Comparison of ENCODE assay signal across 18 mouse cellular contexts in the genomic region with DNA sequence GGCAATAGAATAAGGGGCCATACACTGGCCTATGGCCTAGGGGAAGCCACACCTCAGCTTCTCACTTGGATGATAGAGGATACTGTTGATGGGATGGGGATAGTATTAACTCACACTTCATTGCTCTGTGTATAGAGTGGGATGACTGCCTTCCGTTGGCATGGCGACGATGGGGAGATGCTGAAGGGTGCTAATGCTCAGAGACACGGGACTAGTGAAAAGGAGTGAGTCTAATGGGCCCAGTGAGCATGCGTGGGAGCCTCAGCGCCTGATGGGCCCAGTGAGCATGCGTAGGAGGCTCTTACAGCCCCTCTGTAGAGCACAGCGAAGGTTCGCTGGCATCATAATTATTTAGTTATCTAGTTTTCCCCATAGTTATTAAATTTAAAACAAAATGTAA. TPM values are rescaled to one million over a fixed set of nuclear protein-coding genes. Genes with fewer than 3 reads are reported as not detected.
DNase-seq lines count a peak whose midpoint lies in the region; ATAC-seq and TF ChIP-seq lines count a peak whose summit lies in the region.
"Had no signal": no experiment of that assay in that cellular context is flagged by ENCODE, and none has a peak within 500 bp of the region (broad histone marks: within the 10 kb centered on the region; RNA-seq: fewer than 3 reads in every experiment).

No protein-coding gene starts in this region.

- H3K4me3 ChIP-seq in kidney, embryonic 15.5 days (replicated peaks) = no peak overlapping the region
- no peak overlapping the region for H3K4me3 ChIP-seq in kidney, embryonic 14.5 days (ENCODE audit: low read length)
- H3K4me3 ChIP-seq in midbrain, embryonic 13.5 days (replicated peaks) = no peak overlapping the region
- H3K4me3 ChIP-seq: embryonic facial prominence, embryonic 15.5 days; forebrain, embryonic 12.5 days; heart, embryonic 12.5 days; liver, embryonic 12.5 days had no signal

- ATAC-seq in kidney, embryonic 15.5 days (replicated peaks; ENCODE audit: low FRiP score) = peak; percentile 66; the same call in 1 of the 2 replicates
- ATAC-seq in kidney, embryonic 14.5 days (ENCODE audit: low FRiP score, low TSS enrichment) = no peak; the same call in 1 of the 2 replicates
- ATAC-seq in midbrain, embryonic 13.5 days = no peak
- ATAC-seq: inflammation-experienced regulatory T-cells, adult 6 months; liver, embryonic 12.5 days; midbrain, embryonic 16.5 days; Patski had no signal

- no peaks in the 10 kb centered on the region for H3K27me3 ChIP-seq in kidney, embryonic 15.5 days
- H3K27me3 ChIP-seq in kidney, embryonic 14.5 days (ENCODE audit: control insufficient read depth, insufficient read depth, low read length) = no peaks in the 10 kb centered on the region
- no peaks in the 10 kb centered on the region for H3K27me3 ChIP-seq in midbrain, embryonic 13.5 days
- H3K27me3 ChIP-seq: embryonic facial prominence, embryonic 15.5 days; forebrain, embryonic 12.5 days; heart, embryonic 12.5 days; Patski had no signal

- no peak overlapping the region for H3K9ac ChIP-seq in kidney, embryonic 15.5 days
- H3K9ac ChIP-seq in kidney, embryonic 14.5 days (ENCODE audit: low read depth, low read length) = no peak overlapping the region
- H3K9ac ChIP-seq in midbrain, embryonic 13.5 days (replicated peaks) = no peak overlapping the region
- H3K9ac ChIP-seq: embryonic facial prominence, embryonic 15.5 days; forebrain, embryonic 12.5 days; heart, embryonic 12.5 days; liver, embryonic 12.5 days; lung, embryonic 14.5 days had no signal

- TF ChIP-seq CTCF in brain, embryonic 14.5 days (IDR thresholded peaks at IDR 0.05; ENCODE audit: borderline replicate concordance, extremely low read depth, insufficient read depth, insufficient read length) = no peak

- no peak for TF ChIP-seq POLR2A in brain, embryonic 14.5 days (IDR thresholded peaks at IDR 0.05; ENCODE audit: borderline replicate concordance, extremely low read depth, insufficient read depth, insufficient read length, poor library complexity, severe bottlenecking)

- H3K27ac ChIP-seq in kidney, embryonic 15.5 days = no peak overlapping the region
- H3K27ac ChIP-seq in kidney, embryonic 14.5 days (ENCODE audit: low read depth, low read length) = no peak overlapping the region
- no peak overlapping the region for H3K27ac ChIP-seq in midbrain, embryonic 13.5 days
- H3K27ac ChIP-seq: embryonic facial prominence, embryonic 15.5 days; forebrain, embryonic 12.5 days; liver, embryonic 12.5 days had no signal

- H3K36me3 ChIP-seq in kidney, embryonic 15.5 days = no peaks in the 10 kb centered on the region
- H3K36me3 ChIP-seq in kidney, embryonic 14.5 days (ENCODE audit: control insufficient read depth, insufficient read depth, low read length) = no peaks in the 10 kb centered on the region
- no peaks in the 10 kb centered on the region for H3K36me3 ChIP-seq in midbrain, embryonic 13.5 days
- H3K36me3 ChIP-seq: embryonic facial prominence, embryonic 15.5 days; forebrain, embryonic 12.5 days; heart, embryonic 12.5 days; liver, embryonic 12.5 days had no signal

- no peaks in the 10 kb centered on the region for H3K9me3 ChIP-seq in kidney, embryonic 15.5 days (replicated peaks)
- no peaks in the 10 kb centered on the region for H3K9me3 ChIP-seq in kidney, embryonic 14.5 days (ENCODE audit: control insufficient read depth, low read length)
- H3K9me3 ChIP-seq in midbrain, embryonic 13.5 days = no peaks in the 10 kb centered on the region
- H3K9me3 ChIP-seq: embryonic facial prominence, embryonic 15.5 days; forebrain, embryonic 12.5 days; heart, embryonic 12.5 days; liver, embryonic 12.5 days had no signal

- H3K4me1 ChIP-seq in kidney, embryonic 15.5 days = no peaks in the 10 kb centered on the region
- no peaks in the 10 kb centered on the region for H3K4me1 ChIP-seq in kidney, embryonic 14.5 days (ENCODE audit: control insufficient read depth, insufficient read depth, low read length)
- no peaks in the 10 kb centered on the region for H3K4me1 ChIP-seq in midbrain, embryonic 13.5 days (replicated peaks)
- H3K4me1 ChIP-seq: forebrain, embryonic 12.5 days; liver, embryonic 12.5 days had no signal

- H3K4me2 ChIP-seq in kidney, embryonic 15.5 days = no peak overlapping the region
- H3K4me2 ChIP-seq in kidney, embryonic 14.5 days (replicated peaks; ENCODE audit: low read depth, low read length) = no peak overlapping the region
- H3K4me2 ChIP-seq in midbrain, embryonic 13.5 days (replicated peaks) = no peak overlapping the region
- H3K4me2 ChIP-seq: embryonic facial prominence, embryonic 15.5 days; forebrain, embryonic 12.5 days; heart, embryonic 12.5 days; liver, embryonic 12.5 days; lung, embryonic 14.5 days had no signal

- 80% methylated on average over 9 of the region's 9 CpGs for WGBS in kidney, embryonic 15.5 days
- WGBS in kidney, embryonic 14.5 days = 66% methylated on average over 9 of the region's 9 CpGs
- 77% methylated on average over 9 of the region's 9 CpGs for WGBS in midbrain, embryonic 13.5 days

- DNase-seq in R1 (ENCODE audit: low read depth, low spot score) = peak; percentile 31
- DNase-seq in brain, embryonic 14.5 days (ENCODE audit: low read depth) = peak; percentile 8
- peak; percentile 34 to 37 for DNase-seq in right cerebral cortex, adult 2 months (ENCODE audit: low spot score in 2 of 2)
- DNase-seq in spleen, postnatal 14 days (ENCODE audit: low spot score in 2 of 2) = no peak
- DNase-seq: cerebellum, postnatal 10 days; embryo, embryonic 11 days; kidney, adult 9 months; lung, embryonic 14.5 days had no signal

RNA-seq across cellular contexts. Expression of gene Arhgef3, which starts 24.2 kb away (rescaled TPM):
- polyA plus RNA-seq in kidney, embryonic 15.5 days (2015; fragmentation: Nextera tagmentation; extraction: Ambion mirVana) = 15.3 and 17.2 TPM in 2 replicates
- 7.7 and 15.0 TPM in 2 replicates for polyA plus RNA-seq in kidney, embryonic 14.5 days (2014; fragmentation: Nextera tagmentation; extraction: Ambion mirVana)
- polyA plus RNA-seq in brain, embryonic 14.5 days (2012; rRNA removed) = 2.5 and 4.9 TPM in 2 replicates
- polyA plus RNA-seq in midbrain, embryonic 13.5 days (2015; fragmentation: Nextera tagmentation; extraction: Ambion mirVana) = 1.7 and 2.4 TPM in 2 replicates

Comparison
In these comparisons a context has a peak if more than half of its experiments do, and no peak if none do; other contexts are left out.
1. DNase-seq: peak in R1 (single experiment), brain, embryonic 14.5 days (single experiment) and right cerebral cortex, adult 2 months (2 of 2); none in spleen, postnatal 14 days (0 of 2).